Mouse (Mus musculus): ENCODE results near the gene Sgsm1. TPM values are rescaled to one million over a fixed set of nuclear protein-coding genes. Genes with fewer than 3 reads are reported as not detected.

The Sgsm1 gene
- polyA plus RNA-seq, 1 experiment, result 0.08 TPM

- no peaks in the 10 kb centered on the region for H3K36me3 ChIP-seq (ENCODE audit: control insufficient read depth, insufficient read depth, low read length)
- TF ChIP-seq POLR2A (IDR thresholded peaks at IDR 0.05; ENCODE audit: low read depth, low read length) (no peak), CTCF (IDR thresholded peaks at IDR 0.05; ENCODE audit: extremely low read depth, insufficient read depth, insufficient read length, insufficient replicate concordance) (no peak)
- no peaks in the 10 kb centered on the region for H3K27me3 ChIP-seq (ENCODE audit: control insufficient read depth, insufficient read depth, low read length)
- 84% methylated on average over 3 of the region's 3 CpGs for WGBS
- no peak overlapping the region for H3K4me3 ChIP-seq (ENCODE audit: extremely low read depth, insufficient read depth, insufficient read length)
- no peak overlapping the region for H3K27ac ChIP-seq (ENCODE audit: insufficient read depth, low read length)
- DNase-seq (ENCODE audit: low read depth in 1 of 2, low spot score in 2 of 2), result no peak
- H3K4me1 ChIP-seq (ENCODE audit: control insufficient read depth, insufficient read depth, insufficient read length), result no peaks in the 10 kb centered on the region
These were observed 40.5 kb downstream of the Sgsm1 start for GRCm38 (mm10) chr5:113270043-113270442.

DNA sequence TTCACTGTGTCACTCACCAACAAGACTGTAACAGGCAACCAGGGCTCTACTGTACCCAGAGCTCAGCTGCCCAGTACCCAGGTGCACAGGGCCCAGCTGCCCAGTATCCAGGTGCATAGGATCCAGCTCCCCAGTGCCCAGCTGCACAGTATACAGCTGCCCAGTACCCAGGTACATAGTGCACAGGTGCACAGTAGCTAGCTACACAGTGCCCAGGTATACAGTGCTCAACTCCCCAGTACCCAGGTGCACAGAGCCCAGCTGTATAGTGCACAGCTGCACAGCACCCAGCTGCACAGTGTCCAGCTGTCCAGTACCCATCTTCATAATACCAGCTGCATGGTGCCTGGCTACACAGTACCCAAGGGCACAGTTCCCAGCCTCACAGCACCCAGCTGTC is 42.3 kb downstream of the Sgsm1 start:
- Histone ChIP-seq H3K27ac (ENCODE audit: insufficient read depth, low read length) (no peak overlapping the region), H3K27me3 (ENCODE audit: control insufficient read depth, insufficient read depth, low read length) (no peaks in the 10 kb centered on the region), H3K4me3 (ENCODE audit: extremely low read depth, insufficient read depth, insufficient read length) (no peak overlapping the region), H3K36me3 (ENCODE audit: control insufficient read depth, insufficient read depth, low read length) (no peaks in the 10 kb centered on the region), H3K4me1 (ENCODE audit: control insufficient read depth, insufficient read depth, insufficient read length) (no peaks in the 10 kb centered on the region)
- no peak for DNase-seq (ENCODE audit: low read depth in 1 of 2, low spot score in 2 of 2)
- TF ChIP-seq CTCF (IDR thresholded peaks at IDR 0.05; ENCODE audit: extremely low read depth, insufficient read depth, insufficient read length, insufficient replicate concordance) (no peak), POLR2A (IDR thresholded peaks at IDR 0.05; ENCODE audit: low read depth, low read length) (no peak)

DNA sequence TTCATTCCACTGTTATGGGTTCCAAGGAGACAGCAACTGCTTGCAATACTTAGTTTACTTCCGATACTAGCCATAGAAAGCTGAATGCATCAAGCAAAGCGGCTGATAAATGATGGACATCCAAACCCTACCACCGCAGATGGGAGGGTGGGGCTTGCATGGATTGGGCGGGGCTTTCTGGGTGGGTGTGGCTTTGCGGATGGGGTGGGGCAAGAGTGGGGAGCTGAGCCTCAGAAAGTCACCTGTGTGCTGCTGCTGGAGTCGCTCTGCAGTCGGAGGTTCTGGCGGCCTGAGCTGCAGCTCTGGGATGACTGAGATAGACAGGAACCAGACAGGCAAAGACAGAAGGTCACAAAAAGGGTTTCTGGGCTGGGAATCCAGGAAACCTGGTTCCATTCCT is 44.9 kb downstream of the Sgsm1 start:
- Histone ChIP-seq H3K4me3 (ENCODE audit: extremely low read depth, insufficient read depth, insufficient read length) (no peak overlapping the region), H3K27ac (ENCODE audit: insufficient read depth, low read length) (no peak overlapping the region), H3K27me3 (ENCODE audit: control insufficient read depth, insufficient read depth, low read length) (no peaks in the 10 kb centered on the region), H3K36me3 (ENCODE audit: control insufficient read depth, insufficient read depth, low read length) (no peaks in the 10 kb centered on the region), H3K4me1 (ENCODE audit: control insufficient read depth, insufficient read depth, insufficient read length) (no peaks in the 10 kb centered on the region)
- no peak for TF ChIP-seq POLR2A (IDR thresholded peaks at IDR 0.05; ENCODE audit: low read depth, low read length)
- TF ChIP-seq CTCF (IDR thresholded peaks at IDR 0.05; ENCODE audit: extremely low read depth, insufficient read depth, insufficient read length, insufficient replicate concordance), result no peak
- WGBS, result 86% methylated on average over 8 of the region's 8 CpGs
- DNase-seq (ENCODE audit: low read depth in 1 of 2, low spot score in 2 of 2), result no peak

GRCm38 (mm10) chr5:113250806-113251205 is 59.8 kb downstream of the Sgsm1 start:
- 96% methylated on average over 11 of the region's 11 CpGs for whole genome bisulfite sequencing
- TF ChIP-seq CTCF (IDR thresholded peaks at IDR 0.05; ENCODE audit: extremely low read depth, insufficient read depth, insufficient read length, insufficient replicate concordance) (no peak), POLR2A (IDR thresholded peaks at IDR 0.05; ENCODE audit: low read depth, low read length) (no peak)
- no peak overlapping the region for H3K4me3 ChIP-seq (ENCODE audit: extremely low read depth, insufficient read depth, insufficient read length)

GRCm38 (mm10) chr5:113249263-113249930 is 61.2 kb downstream of the Sgsm1 start:
- 88% methylated on average over 8 of the region's 8 CpGs for WGBS
- H3K36me3 ChIP-seq (ENCODE audit: control insufficient read depth, insufficient read depth, low read length), result no peaks in the 10 kb centered on the region
- no peak for DNase-seq (ENCODE audit: low read depth in 1 of 2, low spot score in 2 of 2)
- no peaks in the 10 kb centered on the region for H3K4me1 ChIP-seq (ENCODE audit: control insufficient read depth, insufficient read depth, insufficient read length)
- H3K27ac ChIP-seq (ENCODE audit: insufficient read depth, low read length), result no peak overlapping the region
- no peaks in the 10 kb centered on the region for H3K27me3 ChIP-seq (ENCODE audit: control insufficient read depth, insufficient read depth, low read length)
- TF ChIP-seq CTCF (IDR thresholded peaks at IDR 0.05; ENCODE audit: extremely low read depth, insufficient read depth, insufficient read length, insufficient replicate concordance) (no peak), POLR2A (IDR thresholded peaks at IDR 0.05; ENCODE audit: low read depth, low read length) (no peak)
- no peak overlapping the region for H3K4me3 ChIP-seq (ENCODE audit: extremely low read depth, insufficient read depth, insufficient read length)

More at GRCm38 (mm10) chr5:113250806-113251205, 59.8 kb downstream of the Sgsm1 start:
- Histone ChIP-seq H3K27ac (ENCODE audit: insufficient read depth, low read length) (no peak overlapping the region), H3K4me1 (ENCODE audit: control insufficient read depth, insufficient read depth, insufficient read length) (no peaks in the 10 kb centered on the region), H3K36me3 (ENCODE audit: control insufficient read depth, insufficient read depth, low read length) (no peaks in the 10 kb centered on the region), H3K27me3 (ENCODE audit: control insufficient read depth, insufficient read depth, low read length) (no peaks in the 10 kb centered on the region)
- DNase-seq (ENCODE audit: low read depth in 1 of 2, low spot score in 2 of 2), result no peak

- H3K4me1 ChIP-seq (ENCODE audit: control insufficient read depth, insufficient read depth, insufficient read length), result peaks cover 4% of the 10 kb centered on the region; the same call in 1 of the 2 replicates
- no peak for DNase-seq (ENCODE audit: low read depth in 1 of 2, low spot score in 2 of 2)
- TF ChIP-seq CTCF (IDR thresholded peaks at IDR 0.05; ENCODE audit: extremely low read depth, insufficient read depth, insufficient read length, insufficient replicate concordance) (no peak), POLR2A (IDR thresholded peaks at IDR 0.05; ENCODE audit: low read depth, low read length) (no peak)
- H3K27ac ChIP-seq (ENCODE audit: insufficient read depth, low read length), result no peak overlapping the region
- WGBS, result 82% methylated on average over 5 of the region's 5 CpGs
- H3K4me3 ChIP-seq (ENCODE audit: extremely low read depth, insufficient read depth, insufficient read length), result no peak overlapping the region
- no peaks in the 10 kb centered on the region for H3K36me3 ChIP-seq (ENCODE audit: control insufficient read depth, insufficient read depth, low read length)
- no peaks in the 10 kb centered on the region for H3K27me3 ChIP-seq (ENCODE audit: control insufficient read depth, insufficient read depth, low read length)
These were observed 80.4 kb downstream of the Sgsm1 start for GRCm38 (mm10) chr5:113230196-113230595.

DNA sequence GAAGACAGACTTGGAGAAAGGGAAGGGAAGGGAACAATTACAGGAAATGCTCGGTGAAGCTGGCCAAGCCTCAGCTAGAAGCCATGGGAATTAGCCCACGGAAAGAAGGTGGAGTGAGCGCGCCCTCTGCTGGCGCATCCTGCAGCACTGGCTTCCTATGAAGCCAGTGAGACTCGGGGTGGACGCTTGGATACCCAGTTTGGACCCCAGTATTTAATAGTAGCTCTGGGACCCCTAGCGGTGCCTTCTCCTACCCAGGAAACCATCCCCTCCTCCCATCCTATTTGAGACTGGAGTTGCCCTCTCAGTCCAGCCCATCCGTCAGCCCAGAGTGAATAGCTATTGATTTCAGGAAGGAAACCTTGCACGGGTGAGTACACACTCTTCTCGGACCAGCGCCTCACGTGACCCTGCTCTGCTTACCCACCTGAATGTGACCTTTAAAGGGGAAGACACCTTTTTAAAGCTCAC is 83.9 kb downstream of the Sgsm1 start, which contains the start of gene Tmem211:
Gene Tmem211, plus strand, starts transcription at position 278 of the 471 bp plus-strand sequence.
- TF ChIP-seq POLR2A (IDR thresholded peaks at IDR 0.05; ENCODE audit: low read depth, low read length) (no peak), CTCF (IDR thresholded peaks at IDR 0.05; ENCODE audit: extremely low read depth, insufficient read depth, insufficient read length, insufficient replicate concordance) (peak; percentile 73; the same call in 1 of the 2 replicates)
- no peaks in the 10 kb centered on the region for H3K36me3 ChIP-seq (ENCODE audit: control insufficient read depth, insufficient read depth, low read length)
- DNase-seq (ENCODE audit: low read depth in 1 of 2, low spot score in 2 of 2), result peak; percentile 7 to 23
- 0% methylated on average over 13 of the region's 13 CpGs for WGBS
- H3K27ac ChIP-seq (ENCODE audit: insufficient read depth, low read length), result no peak within 1 kb of the TSS
- no peaks in the 10 kb centered on the region for H3K27me3 ChIP-seq (ENCODE audit: control insufficient read depth, insufficient read depth, low read length)
- H3K4me1 ChIP-seq (ENCODE audit: control insufficient read depth, insufficient read depth, insufficient read length), result peaks cover 4% of the 10 kb centered on the region; the same call in 1 of the 2 replicates
- H3K4me3 ChIP-seq (ENCODE audit: extremely low read depth, insufficient read depth, insufficient read length), result no peak within 1 kb of the TSS
